Mouse (Mus musculus): Measurements from ENCODE around the gene Sgsm1. TPM values are rescaled to one million over a fixed set of nuclear protein-coding genes. Genes with fewer than 3 reads are reported as not detected.

The Sgsm1 gene
- polyA plus RNA-seq, 1 experiment, result not detected

GRCm38 (mm10) chr5:113221147-113221865 lies 89.3 kb downstream of the Sgsm1 start, which contains the start of gene 2900026A02Rik:
Gene 2900026A02Rik, minus strand, starts transcription at chr5:113221236.
- peaks cover 7% of the 10 kb centered on the region for H3K9me3 ChIP-seq
- no peak for TF ChIP-seq GATA1 (IDR thresholded peaks at IDR 0.05; ENCODE audit: borderline replicate concordance, low read length)
- TF ChIP-seq FLI1 (IDR thresholded peaks at IDR 0.05; ENCODE audit: low read length), result no peak
- peaks cover 86% of the 10 kb centered on the region for H3K27me3 ChIP-seq (replicated peaks)
- peak within 1 kb of the TSS; percentile 89 for H3K4me3 ChIP-seq (replicated peaks)
- peaks cover 25% of the 10 kb centered on the region for H3K4me1 ChIP-seq
- H3K36me3 ChIP-seq (replicated peaks; ENCODE audit: low read length), result no peaks in the 10 kb centered on the region

GRCm38 (mm10) chr5:113220383-113221146 lies 90.0 kb downstream of the Sgsm1 start:
- no peaks in the 10 kb centered on the region for H3K36me3 ChIP-seq (replicated peaks; ENCODE audit: low read length)
- peak overlapping the region; percentile 89 for H3K4me3 ChIP-seq (replicated peaks)
- H3K4me1 ChIP-seq, result peaks cover 21% of the 10 kb centered on the region
- peaks cover 7% of the 10 kb centered on the region for H3K9me3 ChIP-seq
- TF ChIP-seq FLI1 (IDR thresholded peaks at IDR 0.05; ENCODE audit: low read length), result no peak
- TF ChIP-seq GATA1 (IDR thresholded peaks at IDR 0.05; ENCODE audit: borderline replicate concordance, low read length), result no peak
- H3K27me3 ChIP-seq (replicated peaks), result peaks cover 86% of the 10 kb centered on the region

- Histone ChIP-seq H3K4me1 (peaks cover 17% of the 10 kb centered on the region), H3K36me3 (replicated peaks; ENCODE audit: low read length) (no peaks in the 10 kb centered on the region), H3K4me3 (replicated peaks) (no peak overlapping the region), H3K27me3 (replicated peaks) (peaks cover 85% of the 10 kb centered on the region), H3K9me3 (peaks cover 7% of the 10 kb centered on the region)
- TF ChIP-seq GATA1 (IDR thresholded peaks at IDR 0.05; ENCODE audit: borderline replicate concordance, low read length) (no peak), FLI1 (IDR thresholded peaks at IDR 0.05; ENCODE audit: low read length) (no peak)
These were observed 90.7 kb downstream of the Sgsm1 start for GRCm38 (mm10) chr5:113219876-113220275.

DNA sequence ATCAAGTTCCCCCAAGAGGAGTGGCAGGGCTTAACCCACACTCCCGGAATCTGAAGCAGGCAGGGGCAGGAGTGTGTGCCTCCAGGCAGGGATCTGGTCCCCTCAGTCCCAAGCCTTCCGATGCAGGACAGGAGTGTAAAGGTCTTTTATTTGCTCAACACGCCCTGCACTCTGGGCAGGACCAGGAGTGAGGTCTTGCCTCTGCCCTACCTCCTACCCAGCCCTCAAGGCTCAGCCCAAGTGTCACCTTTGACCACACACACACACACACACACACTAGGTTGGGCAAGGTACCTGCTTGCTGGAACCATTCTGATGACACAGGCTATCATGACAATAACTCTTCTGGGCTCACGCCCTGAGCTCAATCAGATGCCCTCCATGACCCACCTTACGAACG lies 91.1 kb downstream of the Sgsm1 start:
- Histone ChIP-seq H3K4me1 (peaks cover 14% of the 10 kb centered on the region), H3K27me3 (replicated peaks) (peaks cover 85% of the 10 kb centered on the region), H3K4me3 (replicated peaks) (no peak overlapping the region), H3K36me3 (replicated peaks; ENCODE audit: low read length) (no peaks in the 10 kb centered on the region), H3K9me3 (peaks cover 7% of the 10 kb centered on the region)
- TF ChIP-seq GATA1 (IDR thresholded peaks at IDR 0.05; ENCODE audit: borderline replicate concordance, low read length) (no peak), FLI1 (IDR thresholded peaks at IDR 0.05; ENCODE audit: low read length) (no peak)

DNA sequence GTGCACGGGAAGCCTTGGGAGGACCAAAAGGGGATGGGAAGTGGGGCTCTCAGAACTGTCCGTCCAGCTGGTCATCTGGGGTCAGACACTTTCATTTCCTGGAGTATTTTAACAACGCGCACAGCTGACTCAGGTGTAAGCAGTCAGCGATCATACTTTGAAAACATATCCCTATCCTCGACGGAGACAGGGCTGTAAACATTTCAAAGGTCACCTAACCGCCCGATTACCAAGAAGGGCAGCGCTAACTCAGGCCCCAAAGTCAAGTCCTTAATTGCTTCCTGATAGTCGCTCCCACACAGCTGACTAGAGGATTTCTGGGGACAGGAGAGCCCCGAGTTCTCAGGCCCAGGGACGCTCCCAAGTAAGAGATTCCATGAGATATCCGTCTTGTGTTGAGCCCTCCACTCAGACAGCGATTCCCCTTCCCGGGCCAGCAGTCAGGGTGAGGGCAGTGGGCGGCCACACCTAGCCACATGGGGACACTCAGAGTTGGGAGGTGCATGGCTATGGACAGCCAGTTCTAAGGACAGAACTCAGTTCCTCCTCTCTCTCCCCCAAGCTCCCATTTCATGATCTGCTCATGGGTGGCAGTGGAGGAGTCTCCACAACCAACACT lies 91.9 kb downstream of the Sgsm1 start:
- Histone ChIP-seq H3K27me3 (replicated peaks) (peaks cover 85% of the 10 kb centered on the region), H3K4me1 (peaks cover 14% of the 10 kb centered on the region), H3K36me3 (replicated peaks; ENCODE audit: low read length) (no peaks in the 10 kb centered on the region), H3K4me3 (replicated peaks) (no peak overlapping the region), H3K9me3 (peaks cover 7% of the 10 kb centered on the region)
- TF ChIP-seq FLI1 (IDR thresholded peaks at IDR 0.05; ENCODE audit: low read length) (no peak), GATA1 (IDR thresholded peaks at IDR 0.05; ENCODE audit: borderline replicate concordance, low read length) (no peak)

DNA sequence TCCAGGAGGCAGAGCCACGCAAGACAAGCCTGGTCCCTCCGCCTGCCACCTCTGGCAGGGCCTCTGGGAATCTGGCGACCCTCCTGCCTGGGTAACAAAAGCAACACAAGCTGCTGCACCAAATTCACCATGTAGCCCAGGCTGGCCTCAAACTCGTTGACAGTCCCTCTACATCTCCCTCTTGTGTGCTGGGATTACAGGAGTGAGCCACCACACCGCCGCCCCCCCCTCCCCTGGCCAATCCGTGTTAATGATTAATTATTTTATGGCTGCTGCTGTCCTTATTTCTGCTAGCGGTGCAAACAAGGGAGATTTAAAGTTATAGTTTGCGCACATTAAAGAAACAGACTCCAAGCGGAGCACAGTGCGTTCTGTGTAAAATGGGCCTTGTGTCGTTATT lies 93.5 kb downstream of the Sgsm1 start:
- no peak overlapping the region for H3K4me3 ChIP-seq (replicated peaks)
- H3K27me3 ChIP-seq (replicated peaks), result peaks cover 83% of the 10 kb centered on the region
- H3K36me3 ChIP-seq (replicated peaks; ENCODE audit: low read length), result no peaks in the 10 kb centered on the region
- peaks cover 7% of the 10 kb centered on the region for H3K9me3 ChIP-seq
- no peak for TF ChIP-seq FLI1 (IDR thresholded peaks at IDR 0.05; ENCODE audit: low read length)
- TF ChIP-seq GATA1 (IDR thresholded peaks at IDR 0.05; ENCODE audit: borderline replicate concordance, low read length), result no peak
- H3K4me1 ChIP-seq, result peaks cover 14% of the 10 kb centered on the region

DNA sequence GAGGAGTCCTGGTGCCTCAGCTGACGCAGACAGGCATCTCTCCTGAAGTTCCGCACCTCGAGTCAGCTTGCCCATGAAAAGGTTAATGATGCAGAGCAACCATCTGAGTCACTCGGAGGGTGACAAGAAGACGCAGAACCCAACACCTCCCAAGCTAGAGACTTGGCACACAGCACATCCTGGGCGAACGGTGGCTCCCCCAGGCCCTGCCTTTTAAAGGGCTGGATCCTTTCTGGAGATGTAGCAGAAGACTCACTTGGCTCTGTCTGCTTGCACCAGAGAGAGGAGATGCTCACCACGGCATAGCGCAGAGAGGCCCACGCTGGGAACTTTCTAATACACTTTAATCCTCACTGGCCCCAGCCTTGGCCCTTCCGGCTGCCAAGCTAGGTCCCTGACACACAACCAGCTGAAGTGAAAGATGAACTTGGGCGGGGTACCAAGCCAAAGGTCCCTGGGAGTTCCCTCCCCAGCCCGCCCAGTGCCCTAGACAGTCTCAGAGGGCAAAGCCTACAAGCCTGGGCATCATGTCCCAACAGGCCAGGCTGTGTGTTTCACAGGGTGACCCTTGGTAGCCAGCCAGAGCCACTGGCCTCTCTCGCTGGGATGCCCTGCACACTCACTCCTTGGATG lies 94.1 kb downstream of the Sgsm1 start:
- Histone ChIP-seq H3K4me3 (replicated peaks) (no peak overlapping the region), H3K4me1 (peaks cover 14% of the 10 kb centered on the region), H3K9me3 (peaks cover 4% of the 10 kb centered on the region), H3K27me3 (replicated peaks) (peaks cover 88% of the 10 kb centered on the region), H3K36me3 (replicated peaks; ENCODE audit: low read length) (no peaks in the 10 kb centered on the region)
- TF ChIP-seq FLI1 (IDR thresholded peaks at IDR 0.05; ENCODE audit: low read length) (no peak), GATA1 (IDR thresholded peaks at IDR 0.05; ENCODE audit: borderline replicate concordance, low read length) (no peak)

DNA sequence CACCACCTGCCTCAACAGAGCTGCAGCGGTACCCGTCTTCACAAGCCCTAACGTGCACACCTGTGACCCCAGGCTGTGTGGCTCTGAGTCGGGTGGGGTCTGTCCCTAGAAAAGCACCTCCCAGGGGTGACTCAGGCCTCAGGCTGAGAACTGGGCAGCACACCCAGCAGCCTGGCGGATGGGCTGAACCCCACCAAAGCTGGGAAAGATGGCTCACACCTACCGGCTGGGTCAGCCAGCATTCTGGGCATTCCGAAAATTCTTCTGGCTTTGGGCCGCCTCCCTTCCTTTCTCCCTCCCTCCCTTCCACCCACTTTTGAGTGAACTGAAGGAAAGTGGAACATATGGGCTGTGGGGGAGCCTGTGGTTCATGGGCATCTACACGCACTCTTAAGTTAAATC lies 95.0 kb downstream of the Sgsm1 start:
- no peaks in the 10 kb centered on the region for H3K36me3 ChIP-seq (replicated peaks; ENCODE audit: low read length)
- no peak overlapping the region for H3K4me3 ChIP-seq (replicated peaks)
- H3K9me3 ChIP-seq, result no peaks in the 10 kb centered on the region
- H3K4me1 ChIP-seq, result peaks cover 6% of the 10 kb centered on the region
- TF ChIP-seq GATA1 (IDR thresholded peaks at IDR 0.05; ENCODE audit: borderline replicate concordance, low read length), result no peak
- TF ChIP-seq FLI1 (IDR thresholded peaks at IDR 0.05; ENCODE audit: low read length), result no peak
- H3K27me3 ChIP-seq (replicated peaks), result peaks cover 88% of the 10 kb centered on the region

DNA sequence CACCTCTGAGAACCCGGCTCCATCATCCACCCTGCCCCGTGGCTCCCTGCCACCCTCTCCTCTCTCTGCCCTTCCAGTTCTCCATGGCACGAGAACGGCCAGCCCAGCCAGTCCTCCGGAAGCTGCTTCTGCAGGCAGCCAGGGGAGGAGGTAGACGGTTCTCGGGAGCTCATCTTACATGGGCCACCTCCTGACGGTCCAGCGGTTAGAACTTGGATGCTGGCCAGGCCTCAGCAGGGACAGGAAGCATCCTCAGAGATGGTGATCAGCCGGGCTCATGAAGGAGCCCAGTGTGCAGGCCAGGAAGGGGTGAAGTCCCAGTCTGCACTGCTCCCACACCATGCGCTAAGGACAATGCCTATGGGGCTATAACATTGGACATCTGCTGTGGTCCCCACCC lies 96.1 kb downstream of the Sgsm1 start:
- H3K27me3 ChIP-seq (replicated peaks), result peaks cover 88% of the 10 kb centered on the region
- H3K9me3 ChIP-seq, result no peaks in the 10 kb centered on the region
- no peak for TF ChIP-seq GATA1 (IDR thresholded peaks at IDR 0.05; ENCODE audit: borderline replicate concordance, low read length)
- TF ChIP-seq FLI1 (IDR thresholded peaks at IDR 0.05; ENCODE audit: low read length), result no peak
- H3K4me3 ChIP-seq (replicated peaks), result no peak overlapping the region
- peaks cover 10% of the 10 kb centered on the region for H3K4me1 ChIP-seq
- H3K36me3 ChIP-seq (replicated peaks; ENCODE audit: low read length), result no peaks in the 10 kb centered on the region

Data from megakaryocyte, embryonic 14.5 days (primary cell).